Mouse (Mus musculus) urinary bladder, postnatal 36 days (tissue): ENCODE data around the gene Bhlha15.

Source experiments
- DNase-seq, 2 experiments: peaks; one replicate each; pipeline ENCODE4 v3.0.0; 2022; ENCODE audit warnings: low spot score in 2 of 2, mixed read lengths in 1 of 2

The Bhlha15 gene

GRCm38 (mm10) chr5:144191026-144191425, 940 bp downstream of the Bhlha15 start:
- DNase-seq: no peak

GRCm38 (mm10) chr5:144192673-144193072, 2.6 kb downstream of the Bhlha15 start:
- DNase-seq: no peak

GRCm38 (mm10) chr5:144194416-144194815, 4.3 kb downstream of the Bhlha15 start:
- no peak for DNase-seq

GRCm38 (mm10) chr5:144195567-144195966, 5.5 kb downstream of the Bhlha15 start:
- no peak for DNase-seq

- DNase-seq: no peak
Measured at GRCm38 (mm10) chr5:144200616-144201015, 10.5 kb downstream of the Bhlha15 start.

- no peak for DNase-seq
Measured at GRCm38 (mm10) chr5:144202430-144202829, 12.3 kb downstream of the Bhlha15 start.

GRCm38 (mm10) chr5:144203398-144203959, 13.4 kb downstream of the Bhlha15 start:
- DNase-seq: no peak

- DNase-seq: no peak
Measured at GRCm38 (mm10) chr5:144204303-144204702, 14.2 kb downstream of the Bhlha15 start.

- DNase-seq: no peak
Measured at GRCm38 (mm10) chr5:144204911-144205310, 14.8 kb downstream of the Bhlha15 start.

GRCm38 (mm10) chr5:144206069-144206468, 16.0 kb downstream of the Bhlha15 start:
- no peak for DNase-seq

GRCm38 (mm10) chr5:144207478-144207877, 17.4 kb downstream of the Bhlha15 start:
- DNase-seq: peak in 1 of 2 experiments; percentile 36

GRCm38 (mm10) chr5:144214453-144214852, 24.4 kb downstream of the Bhlha15 start:
- DNase-seq: peak; percentile 39 to 54

- DNase-seq: no peak
Measured at GRCm38 (mm10) chr5:144215992-144216391, 25.9 kb downstream of the Bhlha15 start.

GRCm38 (mm10) chr5:144218061-144218460, 28.0 kb downstream of the Bhlha15 start:
- no peak for DNase-seq

GRCm38 (mm10) chr5:144219306-144219705, 29.2 kb downstream of the Bhlha15 start:
- DNase-seq: no peak

- no peak for DNase-seq
Measured at GRCm38 (mm10) chr5:144219936-144220335, 29.9 kb downstream of the Bhlha15 start.

- DNase-seq: peak in 1 of 2 experiments; percentile 23
Measured at GRCm38 (mm10) chr5:144221305-144221704, 31.2 kb downstream of the Bhlha15 start.

- DNase-seq: peak; percentile 37 to 38
Measured at GRCm38 (mm10) chr5:144222811-144223502, 32.9 kb downstream of the Bhlha15 start.

- peak; percentile 88 to 95 for DNase-seq
Measured at GRCm38 (mm10) chr5:144223503-144223862, 33.4 kb downstream of the Bhlha15 start, which contains the start of gene Tecpr1. Gene Tecpr1 (minus strand): TSS chr5:144223615.

- no peak for DNase-seq
Measured at GRCm38 (mm10) chr5:144223899-144224816, 34.1 kb downstream of the Bhlha15 start.

- DNase-seq: no peak
Measured at GRCm38 (mm10) chr5:144226220-144226619, 36.1 kb downstream of the Bhlha15 start.

- no peak for DNase-seq
Measured at GRCm38 (mm10) chr5:144230216-144230615, 40.1 kb downstream of the Bhlha15 start.
